Comparison of ENCODE assay signal across 18 mouse cellular contexts in the genomic region with DNA sequence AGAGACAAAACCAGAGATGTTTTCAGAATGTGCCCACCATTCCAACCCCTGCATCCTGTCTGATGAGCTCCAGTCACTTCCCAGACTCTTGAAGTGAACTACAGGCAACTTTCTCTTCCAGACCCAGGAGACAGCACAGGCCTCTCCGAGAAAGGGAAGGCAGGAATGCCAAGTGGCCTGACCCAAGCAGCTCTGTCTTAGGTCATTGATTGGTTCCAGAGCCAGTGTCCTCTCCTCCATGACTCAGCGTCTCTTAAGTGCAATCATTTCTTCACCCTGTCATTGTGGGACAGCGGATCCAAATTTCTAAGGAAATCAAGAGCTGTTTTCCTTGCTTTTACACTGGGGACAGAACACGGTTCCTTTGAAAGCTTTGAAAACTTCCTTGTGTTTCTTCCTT.
A peak's percentile ranks its signal among the peaks of the same experiment; 100 is the strongest.
DNase-seq lines count a peak whose midpoint lies in the region; ATAC-seq lines count a peak whose summit lies in the region.
"Had no signal": no experiment of that assay in that cellular context is flagged by ENCODE, and none has a peak within 500 bp of the region (broad histone marks: within the 10 kb centered on the region; RNA-seq: fewer than 3 reads in every experiment).

No protein-coding gene starts in this region.

- H3K27ac ChIP-seq in lung, embryonic 16.5 days (ENCODE audit: low read length), result 0 out of 2 replicates have a peak overlapping the region, but pooled peaks have one; percentile 9
- peak overlapping the region; percentile 37 for H3K27ac ChIP-seq in intestine, embryonic 15.5 days
- H3K27ac ChIP-seq: heart, adult 2 months; midbrain, embryonic 10.5 days had no signal

- H3K4me2 ChIP-seq in lung, embryonic 16.5 days (ENCODE audit: low read depth, low read length), result no peak overlapping the region
- no peak overlapping the region for H3K4me2 ChIP-seq in intestine, embryonic 15.5 days (replicated peaks)
- H3K4me2 ChIP-seq: lung, embryonic 14.5 days had no signal

- H3K27me3 ChIP-seq in lung, embryonic 16.5 days (ENCODE audit: control insufficient read depth, insufficient read depth, low read depth, low read length), result no peaks in the 10 kb centered on the region
- H3K27me3 ChIP-seq in intestine, embryonic 15.5 days (replicated peaks), result no peaks in the 10 kb centered on the region

- no peak for ATAC-seq in lung, embryonic 16.5 days (ENCODE audit: low read depth)
- no peak for ATAC-seq in intestine, embryonic 15.5 days
- ATAC-seq in megakaryocyte-erythroid progenitor cell, adult 5-6 weeks (replicated peaks; ENCODE audit: low FRiP score, low TSS enrichment, poor library complexity, severe bottlenecking), result no peak

- peaks cover 2% of the 10 kb centered on the region; the same call in 1 of the 2 replicates for H3K4me1 ChIP-seq in lung, embryonic 16.5 days (replicated peaks; ENCODE audit: control insufficient read depth, insufficient read depth, low read length)
- peaks cover 4% of the 10 kb centered on the region; the same call in 1 of the 2 replicates for H3K4me1 ChIP-seq in intestine, embryonic 15.5 days (replicated peaks)

- no peaks in the 10 kb centered on the region for H3K9me3 ChIP-seq in lung, embryonic 16.5 days (ENCODE audit: control insufficient read depth, low read length)
- no peaks in the 10 kb centered on the region for H3K9me3 ChIP-seq in intestine, embryonic 15.5 days
- H3K9me3 ChIP-seq: midbrain, embryonic 10.5 days had no signal

- H3K9ac ChIP-seq in lung, embryonic 16.5 days (ENCODE audit: low read length), result no peak overlapping the region
- no peak overlapping the region for H3K9ac ChIP-seq in intestine, embryonic 15.5 days
- H3K9ac ChIP-seq: lung, embryonic 14.5 days had no signal

- H3K4me3 ChIP-seq in lung, embryonic 16.5 days (ENCODE audit: low read length), result no peak overlapping the region
- H3K4me3 ChIP-seq in intestine, embryonic 15.5 days (replicated peaks), result no peak overlapping the region
- H3K4me3 ChIP-seq: erythroblast, embryonic 14.5 days; heart, adult 2 months; midbrain, embryonic 10.5 days had no signal

- intact Hi-C loops in heart, postnatal 36 days (cut with DNase I), result loop anchor here (5.0 kb wide), 2 partner anchors 64 to 121 kb away; no protein-coding TSS in a partner anchor

- whole genome bisulfite sequencing in lung, embryonic 16.5 days, result 42% methylated on average over 4 of the region's 4 CpGs
- 28% methylated on average over 4 of the region's 4 CpGs for WGBS in intestine, embryonic 15.5 days

- H3K36me3 ChIP-seq in lung, embryonic 16.5 days (ENCODE audit: control insufficient read depth, insufficient read depth, low read length), result no peaks in the 10 kb centered on the region
- H3K36me3 ChIP-seq in intestine, embryonic 15.5 days, result no peaks in the 10 kb centered on the region
- H3K36me3 ChIP-seq: midbrain, embryonic 10.5 days had no signal

- DNase-seq in heart, adult 18-20 months, result peak; percentile 33 to 54
- no peak for DNase-seq in heart, postnatal 36 days
- no peak for DNase-seq in lung, postnatal 10 days
- DNase-seq in layer of hippocampus, adult 18-20 months (ENCODE audit: low spot score in 2 of 2), result no peak
- DNase-seq: adrenal gland, adult 2 months; cerebellum, adult 18-20 months; kidney, adult 18-20 months; kidney, postnatal 14 days; layer of hippocampus, adult 9-11 months; liver; lung, embryonic 14.5 days; thymus, postnatal 36 days had no signal

Comparison
In these comparisons a context has a peak if more than half of its experiments do, and no peak if none do; other contexts are left out.
1. DNase-seq: peak in heart, adult 18-20 months (2 of 2); none in heart, postnatal 36 days (0 of 2), lung, postnatal 10 days (single experiment) and layer of hippocampus, adult 18-20 months (0 of 2).